Mouse (Mus musculus): ENCODE results near the gene Wdr34.
A peak's percentile ranks its signal among the peaks of the same experiment; 100 is the strongest.

The Wdr34 gene

GRCm38 (mm10) chr2:30032244-30032846 lies 16.3 kb downstream of the Wdr34 start:
- peak in 1 of 2 experiments; percentile 24 for DNase-seq (ENCODE audit: low spot score in 2 of 2)

GRCm38 (mm10) chr2:30026997-30027396 lies 21.7 kb downstream of the Wdr34 start:
- no peak for DNase-seq (ENCODE audit: low spot score in 2 of 2)

DNA sequence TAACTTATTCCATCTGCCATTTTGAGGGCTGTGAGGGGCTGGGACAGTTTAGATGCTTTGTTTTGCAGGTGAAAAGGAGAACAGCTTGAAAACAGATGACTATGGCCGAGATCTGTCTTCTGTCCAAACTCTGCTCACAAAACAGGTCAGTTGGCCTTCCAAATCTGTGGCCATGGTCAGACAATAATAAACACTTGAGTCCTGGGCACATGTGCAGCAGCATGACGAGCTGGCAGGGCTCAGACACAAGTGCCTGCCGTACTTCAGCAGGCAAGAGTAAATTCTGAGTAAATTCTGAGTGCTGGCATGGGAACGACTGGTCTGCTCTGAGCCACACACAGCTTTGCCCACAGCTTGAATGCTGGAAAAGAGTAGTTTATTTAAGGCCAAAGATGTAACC lies 23.2 kb downstream of the Wdr34 start:
- no peak for DNase-seq (ENCODE audit: low spot score in 2 of 2)

- no peak for DNase-seq (ENCODE audit: low spot score in 2 of 2)
Observed at GRCm38 (mm10) chr2:30014326-30014966, 34.2 kb downstream of the Wdr34 start.

DNA sequence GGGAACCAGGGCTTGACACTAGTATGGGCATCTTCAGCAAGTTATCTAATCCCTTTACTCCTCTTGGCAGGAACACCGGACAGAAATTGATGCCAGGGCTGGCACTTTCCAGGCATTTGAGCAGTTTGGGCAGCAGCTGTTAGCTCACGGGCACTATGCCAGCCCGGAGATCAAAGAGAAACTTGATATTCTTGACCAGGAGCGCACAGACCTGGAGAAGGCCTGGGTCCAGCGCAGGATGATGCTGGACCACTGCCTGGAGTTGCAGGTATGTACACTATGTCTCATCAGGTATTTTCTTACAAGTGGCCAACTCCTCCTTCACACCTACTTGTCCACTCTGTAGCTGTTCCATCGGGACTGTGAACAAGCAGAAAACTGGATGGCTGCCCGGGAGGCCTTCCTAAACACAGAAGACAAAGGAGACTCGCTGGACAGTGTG lies 37.8 kb downstream of the Wdr34 start:
- no peak for DNase-seq (ENCODE audit: low spot score in 2 of 2)

- DNase-seq (ENCODE audit: low spot score in 2 of 2), result no peak
Observed at GRCm38 (mm10) chr2:30009101-30009500, 39.6 kb downstream of the Wdr34 start.

- no peak for DNase-seq (ENCODE audit: low spot score in 2 of 2)
Observed at GRCm38 (mm10) chr2:29991962-29992361, 56.7 kb downstream of the Wdr34 start.

Data from left cerebral cortex, adult 9 months (tissue).